Mouse (Mus musculus) liver, embryonic 16.5 days (tissue): ENCODE results near the gene Wdfy3. TPM values are rescaled to one million over a fixed set of nuclear protein-coding genes. Genes with fewer than 3 reads are reported as not detected.
"Not testable (repeated sequence)": the region's sequence is repeated elsewhere in the genome, so short reads cannot be mapped to it uniquely, and the experiment has no call there.

Experiments used
- ATAC-seq: fragments of 200-750 bp; cut with Nextera tagmentation; 2 replicates; pipeline ENCODE4 v1.8.0; 2017; ENCODE audit warnings: low read depth, mild to moderate bottlenecking, moderate number of reproducible peaks, moderate library complexity
- H3K27ac ChIP-seq: fragments of 300-500 bp; sonication (generic); 2 replicates; pipeline ENCODE4 v1.5.1; 2014; ENCODE audit warnings: mild to moderate bottlenecking, low read length
- H3K27me3 ChIP-seq: fragments of 300-500 bp; sonication (generic); 2 replicates; pipeline ENCODE4 v1.6.1; 2014; ENCODE audit warnings: low read depth, low read length, mixed read lengths; ENCODE audit not compliant: control insufficient read depth, insufficient read depth
- H3K36me3 ChIP-seq: fragments of 300-500 bp; sonication (generic); 2 replicates; pipeline ENCODE4 v1.6.1; 2014; ENCODE audit warnings: mild to moderate bottlenecking; ENCODE audit not compliant: control insufficient read depth, insufficient read depth
- H3K4me1 ChIP-seq: fragments of 300-500 bp; sonication (generic); 2 replicates; pipeline ENCODE4 v1.6.1; 2014; ENCODE audit warnings: low read depth, low read length, mixed read lengths; ENCODE audit not compliant: control insufficient read depth
- H3K4me2 ChIP-seq: fragments of 300-500 bp; sonication (generic); 2 replicates; pipeline ENCODE4 v1.6.1; 2014; ENCODE audit warnings: low read depth, low read length, mixed read lengths
- H3K4me3 ChIP-seq: fragments of 300-500 bp; sonication (generic); 2 replicates; pipeline ENCODE4 v1.5.1; 2014; ENCODE audit warnings: low read depth, mild to moderate bottlenecking, low read length
- H3K9ac ChIP-seq: fragments of 300-500 bp; sonication (generic); 2 replicates; pipeline ENCODE4 v1.6.1; 2014; ENCODE audit warnings: low read depth, low read length
- H3K9me3 ChIP-seq: fragments of 300-500 bp; sonication (generic); replicated peaks from 2 replicates; pipeline ENCODE4 v1.6.1; 2016; ENCODE audit warnings: low read length; ENCODE audit not compliant: control insufficient read depth
- WGBS: fragments of 180-500 bp; shearing (Covaris S2); extraction: QIAGEN DNeasy Blood & Tissue Kit; methylation state at CpG from one replicate; pipeline ENCODE4 v1.1.7; 2014; ENCODE audit not compliant: insufficient replicate concordance; 5-methylcytosine and 5-hydroxymethylcytosine counted together
- polyA plus RNA-seq: library from polyadenylated mRNA; unstranded; fragments of >200 nt; fragmentation: Nextera tagmentation; extraction: Ambion mirVana; gene quantifications from 2 replicates; pipeline ENCODE4 v1.2.1, GENCODE M21; 2015

Gene Wdfy3
- polyA plus RNA-seq, 1 experiment from 2014 or later, result 4.4 TPM

- no peaks in the 10 kb centered on the region for H3K27me3 ChIP-seq
Measured at GRCm38 (mm10) chr5:101926311-101926710, 143.4 kb downstream of the Wdfy3 start.

GRCm38 (mm10) chr5:101923710-101924109, 146.0 kb downstream of the Wdfy3 start:
- Histone ChIP-seq H3K9me3 (no peaks in the 10 kb centered on the region), H3K4me1 (no peaks in the 10 kb centered on the region), H3K9ac (no peak overlapping the region), H3K27ac (no peak overlapping the region), H3K4me2 (no peak overlapping the region), H3K36me3 (peaks cover 16% of the 10 kb centered on the region), H3K27me3 (no peaks in the 10 kb centered on the region), H3K4me3 (no peak overlapping the region)
- 82% methylated on average over 11 of the region's 11 CpGs for WGBS
- ATAC-seq, result no peak

More at GRCm38 (mm10) chr5:101926311-101926710, 143.4 kb downstream of the Wdfy3 start:
- H3K9ac ChIP-seq, result no peak overlapping the region
- H3K4me1 ChIP-seq, result no peaks in the 10 kb centered on the region
- peaks cover 9% of the 10 kb centered on the region for H3K36me3 ChIP-seq
- no peak for ATAC-seq
- H3K9me3 ChIP-seq, result no peaks in the 10 kb centered on the region
- 87% methylated on average over 8 of the region's 8 CpGs for WGBS
- no peak overlapping the region for H3K4me2 ChIP-seq
- H3K27ac ChIP-seq, result no peak overlapping the region
- H3K4me3 ChIP-seq, result no peak overlapping the region

- H3K9me3 ChIP-seq, result no peaks in the 10 kb centered on the region
- no peak for ATAC-seq
- H3K27ac ChIP-seq, result no peak overlapping the region
- no peaks in the 10 kb centered on the region for H3K4me1 ChIP-seq
- 80% methylated on average over 5 of the region's 5 CpGs for WGBS
- no peak overlapping the region for H3K4me3 ChIP-seq
- no peak overlapping the region for H3K4me2 ChIP-seq
- no peaks in the 10 kb centered on the region for H3K27me3 ChIP-seq
- H3K9ac ChIP-seq, result no peak overlapping the region
- H3K36me3 ChIP-seq, result peaks cover 19% of the 10 kb centered on the region
Measured at GRCm38 (mm10) chr5:101919559-101919958, 150.2 kb downstream of the Wdfy3 start.

GRCm38 (mm10) chr5:101909468-101909867, 160.3 kb downstream of the Wdfy3 start:
- H3K27me3 ChIP-seq, result no peaks in the 10 kb centered on the region
- H3K4me1 ChIP-seq, result no peaks in the 10 kb centered on the region
- WGBS, result 83% methylated on average over 10 of the region's 10 CpGs
- no peak overlapping the region for H3K9ac ChIP-seq
- no peak overlapping the region for H3K27ac ChIP-seq
- H3K36me3 ChIP-seq, result peaks cover 34% of the 10 kb centered on the region
- no peak overlapping the region for H3K4me3 ChIP-seq
- H3K9me3 ChIP-seq, result no peaks in the 10 kb centered on the region
- no peak overlapping the region for H3K4me2 ChIP-seq
- no peak for ATAC-seq

GRCm38 (mm10) chr5:101905624-101906023, 164.1 kb downstream of the Wdfy3 start:
- H3K27me3 ChIP-seq, result no peaks in the 10 kb centered on the region
- no peak overlapping the region for H3K9ac ChIP-seq
- H3K9me3 ChIP-seq, result no peaks in the 10 kb centered on the region
- no peak overlapping the region for H3K4me2 ChIP-seq
- no peak overlapping the region for H3K4me3 ChIP-seq
- peaks cover 24% of the 10 kb centered on the region for H3K36me3 ChIP-seq
- 70% methylated on average over 3 of the region's 3 CpGs for WGBS
- no peak overlapping the region for H3K27ac ChIP-seq
- no peak for ATAC-seq
- H3K4me1 ChIP-seq, result no peaks in the 10 kb centered on the region

GRCm38 (mm10) chr5:101904841-101905240, 164.9 kb downstream of the Wdfy3 start:
- peaks cover 18% of the 10 kb centered on the region for H3K36me3 ChIP-seq
- H3K4me2 ChIP-seq, ATAC-seq, H3K9me3 ChIP-seq, H3K4me1 ChIP-seq, H3K27ac ChIP-seq, H3K27me3 ChIP-seq, H3K4me3 ChIP-seq, H3K9ac ChIP-seq: not testable (repeated sequence)
- 74% methylated on average over 4 of the region's 4 CpGs for WGBS

GRCm38 (mm10) chr5:101902686-101903085, 167.0 kb downstream of the Wdfy3 start:
- H3K27ac ChIP-seq, result no peak overlapping the region
- ATAC-seq, result no peak
- no peaks in the 10 kb centered on the region for H3K27me3 ChIP-seq
- no peak overlapping the region for H3K9ac ChIP-seq
- no peaks in the 10 kb centered on the region for H3K4me1 ChIP-seq
- H3K4me3 ChIP-seq, result no peak overlapping the region
- H3K36me3 ChIP-seq, result peaks cover 13% of the 10 kb centered on the region
- no peaks in the 10 kb centered on the region for H3K9me3 ChIP-seq
- 62% methylated on average over 1 of the region's 1 CpGs for WGBS
- no peak overlapping the region for H3K4me2 ChIP-seq

GRCm38 (mm10) chr5:101899981-101900380, 169.7 kb downstream of the Wdfy3 start:
- no peak for ATAC-seq
- Histone ChIP-seq H3K9ac (no peak overlapping the region), H3K4me2 (no peak overlapping the region), H3K4me3 (no peak overlapping the region), H3K9me3 (no peaks in the 10 kb centered on the region), H3K27ac (no peak overlapping the region), H3K36me3 (peaks cover 5% of the 10 kb centered on the region), H3K27me3 (no peaks in the 10 kb centered on the region), H3K4me1 (no peaks in the 10 kb centered on the region)
- WGBS, result 85% methylated on average over 15 of the region's 15 CpGs

- H3K4me2 ChIP-seq, result no peak overlapping the region
- H3K9me3 ChIP-seq, result no peaks in the 10 kb centered on the region
- WGBS, result 83% methylated on average over 11 of the region's 11 CpGs
- no peaks in the 10 kb centered on the region for H3K27me3 ChIP-seq
- no peak overlapping the region for H3K9ac ChIP-seq
- H3K27ac ChIP-seq, result no peak overlapping the region
- ATAC-seq, result no peak
- H3K36me3 ChIP-seq, result peaks cover 10% of the 10 kb centered on the region
- no peak overlapping the region for H3K4me3 ChIP-seq
- H3K4me1 ChIP-seq, result no peaks in the 10 kb centered on the region
Measured at GRCm38 (mm10) chr5:101896784-101897183, 172.9 kb downstream of the Wdfy3 start.
